Mouse (Mus musculus): ENCODE data around the gene Ctcf. TPM values are rescaled to one million over a fixed set of nuclear protein-coding genes. Genes with fewer than 3 reads are reported as not detected.

Gene Ctcf
- polyA plus RNA-seq, 1 experiment: 17.9 TPM

DNA sequence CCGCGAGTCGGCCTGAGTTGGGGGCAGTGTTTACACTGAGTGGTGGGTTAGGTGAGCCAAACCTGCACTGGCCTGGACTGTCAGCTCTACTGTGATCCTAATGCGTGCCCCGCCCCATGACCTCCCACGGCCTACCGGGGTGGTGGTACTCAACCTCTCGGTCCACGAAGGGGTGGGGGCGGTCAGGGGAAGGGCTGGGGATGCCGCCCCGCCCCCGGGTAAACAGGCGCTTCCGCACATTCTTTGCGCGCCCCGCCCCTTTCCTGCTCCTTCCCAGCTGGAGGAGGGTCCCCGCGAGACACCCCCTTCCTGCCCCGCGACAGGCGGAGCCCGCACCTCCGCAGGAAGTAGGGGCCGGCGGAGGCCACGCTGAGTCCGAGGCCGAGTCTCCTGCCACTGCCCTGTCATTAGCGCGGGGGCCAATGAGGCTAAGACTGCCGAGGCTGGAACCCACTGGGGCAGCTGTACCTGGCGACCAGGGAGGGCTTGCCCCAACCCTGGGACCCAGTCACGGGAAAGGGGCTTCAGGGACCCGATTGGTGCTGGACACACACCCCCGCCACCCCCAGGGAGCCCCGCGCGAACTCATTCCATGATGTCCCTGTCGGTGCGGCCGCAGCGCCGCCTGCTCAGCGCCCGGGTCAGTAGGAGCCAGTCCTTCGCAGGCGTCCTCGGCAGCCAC lies 22.4 kb upstream of the Ctcf start:
- H3K4me3 ChIP-seq (replicated peaks; ENCODE audit: extremely low read depth, low read depth, low read length): peak overlapping the region; percentile 71
- peak; percentile 77 for DNase-seq
- WGBS: 9% methylated on average over 50 of the region's 50 CpGs
- H3K4me1 ChIP-seq (ENCODE audit: control insufficient read depth, insufficient read depth, low read length): peaks cover 8% of the 10 kb centered on the region; the same call in 1 of the 2 replicates
- TF ChIP-seq POLR2A (IDR thresholded peaks at IDR 0.05; ENCODE audit: borderline replicate concordance, extremely low read depth, low read depth, low read length) (peak; percentile 67; the same call in 1 of the 2 replicates), CTCF (IDR thresholded peaks at IDR 0.05; ENCODE audit: insufficient read depth, low read length) (no peak)

DNA sequence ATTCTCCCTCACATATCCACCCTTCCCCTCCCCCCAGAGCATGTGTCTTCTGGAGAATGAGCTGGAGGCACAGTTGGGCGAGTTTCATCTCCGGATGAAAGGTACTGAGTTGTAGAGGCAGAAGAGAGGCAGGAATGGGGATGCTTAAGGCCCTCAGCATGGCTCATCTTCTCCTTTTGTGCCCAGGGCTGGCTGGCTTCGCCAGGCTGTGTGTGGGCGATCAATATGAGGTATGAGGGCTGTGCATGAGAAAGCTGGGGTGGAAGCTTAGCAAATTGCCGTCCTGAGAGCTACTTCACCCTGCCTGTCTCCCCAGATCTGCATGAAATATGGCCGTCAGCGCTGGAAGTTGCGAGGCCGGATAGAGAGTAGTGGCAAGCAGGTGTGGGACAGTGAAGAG lies 20.4 kb upstream of the Ctcf start:
- whole genome bisulfite sequencing: 91% methylated on average over 9 of the region's 9 CpGs
- peaks cover 2% of the 10 kb centered on the region; the same call in 1 of the 2 replicates for H3K4me1 ChIP-seq (ENCODE audit: control insufficient read depth, insufficient read depth, low read length)
- DNase-seq: no peak
- no peak overlapping the region for H3K4me3 ChIP-seq (replicated peaks; ENCODE audit: extremely low read depth, low read depth, low read length)
- TF ChIP-seq POLR2A (IDR thresholded peaks at IDR 0.05; ENCODE audit: borderline replicate concordance, extremely low read depth, low read depth, low read length): no peak
- no peak for TF ChIP-seq CTCF (IDR thresholded peaks at IDR 0.05; ENCODE audit: insufficient read depth, low read length)

DNA sequence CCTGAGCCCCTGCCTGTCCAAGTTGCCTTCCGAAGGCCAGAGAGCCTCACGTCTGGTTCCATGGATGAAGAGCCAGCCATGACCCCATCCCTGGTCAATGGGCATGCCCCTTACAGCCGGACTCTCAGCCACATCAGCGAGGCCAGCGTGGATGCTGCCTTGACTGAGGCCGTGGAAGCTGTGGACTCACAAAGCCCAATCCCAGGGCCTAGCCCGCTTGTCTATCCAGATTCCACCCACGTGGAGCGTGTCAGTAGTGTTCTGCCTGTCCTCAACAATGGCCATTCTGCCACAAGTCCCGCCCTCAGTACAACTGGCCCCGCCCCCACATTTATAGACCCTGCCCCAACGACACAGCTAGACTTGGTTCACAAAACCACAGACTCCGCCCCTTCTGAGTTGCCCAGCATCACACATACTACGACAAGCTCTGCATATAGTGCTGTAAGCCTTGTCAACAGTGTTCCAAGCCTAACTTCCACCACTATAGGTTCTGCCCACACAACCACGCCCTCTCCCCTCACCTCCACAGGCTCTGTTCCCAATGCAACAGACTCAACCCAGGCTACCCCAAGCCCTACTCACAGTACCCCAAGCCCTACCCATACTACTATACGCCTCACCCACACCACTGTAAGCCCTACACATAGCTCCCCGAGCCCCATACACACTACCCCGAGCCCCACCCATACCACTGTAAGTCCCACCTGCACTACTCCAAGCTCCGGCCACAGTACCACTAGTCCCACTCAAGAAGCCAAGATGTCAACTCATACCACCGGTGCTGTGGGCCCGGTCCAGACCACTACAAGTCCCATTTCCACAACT lies 18.7 kb upstream of the Ctcf start:
- H3K4me1 ChIP-seq (ENCODE audit: control insufficient read depth, insufficient read depth, low read length): peaks cover 6% of the 10 kb centered on the region; the same call in 1 of the 2 replicates
- TF ChIP-seq CTCF (IDR thresholded peaks at IDR 0.05; ENCODE audit: insufficient read depth, low read length) (no peak), POLR2A (IDR thresholded peaks at IDR 0.05; ENCODE audit: borderline replicate concordance, extremely low read depth, low read depth, low read length) (no peak)
- DNase-seq: no peak
- WGBS: 77% methylated on average over 21 of the region's 21 CpGs
- no peak overlapping the region for H3K4me3 ChIP-seq (replicated peaks; ENCODE audit: extremely low read depth, low read depth, low read length)

DNA sequence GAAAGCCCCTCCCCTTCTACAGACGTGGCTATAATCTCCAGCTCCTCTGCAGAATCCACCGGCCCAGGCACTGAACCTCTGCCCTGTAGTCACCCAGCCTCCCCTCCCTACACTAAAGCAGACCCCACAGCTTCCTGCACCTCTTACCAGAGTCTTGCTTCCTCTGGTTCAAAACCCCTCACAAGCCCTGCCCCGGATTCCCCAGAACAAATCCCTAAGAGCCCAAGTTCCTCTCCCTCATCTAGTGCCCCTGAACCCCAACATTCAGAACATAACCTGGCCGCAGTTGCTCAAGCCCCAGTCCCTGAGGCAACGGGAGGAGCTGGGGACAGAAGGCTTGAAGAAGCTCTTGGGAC lies 18.1 kb upstream of the Ctcf start:
- Histone ChIP-seq H3K4me1 (ENCODE audit: control insufficient read depth, insufficient read depth, low read length) (peaks cover 7% of the 10 kb centered on the region; the same call in 1 of the 2 replicates), H3K4me3 (replicated peaks; ENCODE audit: extremely low read depth, low read depth, low read length) (no peak overlapping the region)
- 93% methylated on average over 5 of the region's 5 CpGs for WGBS
- DNase-seq: no peak
- no peak for TF ChIP-seq POLR2A (IDR thresholded peaks at IDR 0.05; ENCODE audit: borderline replicate concordance, extremely low read depth, low read depth, low read length)
- TF ChIP-seq CTCF (IDR thresholded peaks at IDR 0.05; ENCODE audit: insufficient read depth, low read length): no peak

DNA sequence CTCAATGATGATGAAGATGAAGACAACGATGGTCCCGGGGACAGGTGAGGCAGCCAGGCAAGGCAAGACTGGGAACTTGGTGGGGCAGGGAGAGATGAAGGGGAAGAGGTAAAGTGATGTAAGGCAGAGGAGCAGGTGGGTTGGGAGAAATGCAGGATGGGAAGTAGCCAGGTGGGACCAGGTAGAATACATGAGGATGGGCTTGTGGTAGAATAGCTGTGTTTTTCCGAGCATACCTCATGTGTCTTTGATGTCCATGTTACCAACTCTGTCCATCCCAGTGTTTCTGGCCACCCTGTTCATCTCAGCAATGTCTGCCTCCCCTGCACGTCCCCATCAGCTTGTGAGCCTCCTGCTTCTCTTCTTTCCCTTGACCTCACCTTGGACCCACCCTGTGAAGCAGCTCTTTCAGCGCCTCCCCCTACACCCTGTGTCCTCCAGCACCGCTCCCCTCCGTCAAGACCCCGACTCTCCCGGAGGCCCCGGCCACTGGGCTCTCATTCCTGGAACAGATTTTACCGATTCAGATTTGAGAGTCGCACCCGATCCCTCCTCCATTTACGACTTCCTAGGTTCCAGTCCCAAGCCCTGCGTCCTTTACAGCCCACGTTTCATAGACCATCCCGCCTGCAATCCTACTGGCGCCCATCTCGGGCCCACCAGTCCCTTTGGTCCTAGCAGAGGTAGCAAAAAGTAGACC lies 17.3 kb upstream of the Ctcf start:
- TF ChIP-seq CTCF (IDR thresholded peaks at IDR 0.05; ENCODE audit: insufficient read depth, low read length): no peak
- H3K4me1 ChIP-seq (ENCODE audit: control insufficient read depth, insufficient read depth, low read length): peaks cover 7% of the 10 kb centered on the region; the same call in 1 of the 2 replicates
- no peak for DNase-seq
- 92% methylated on average over 19 of the region's 19 CpGs for WGBS
- no peak overlapping the region for H3K4me3 ChIP-seq (replicated peaks; ENCODE audit: extremely low read depth, low read depth, low read length)

DNA sequence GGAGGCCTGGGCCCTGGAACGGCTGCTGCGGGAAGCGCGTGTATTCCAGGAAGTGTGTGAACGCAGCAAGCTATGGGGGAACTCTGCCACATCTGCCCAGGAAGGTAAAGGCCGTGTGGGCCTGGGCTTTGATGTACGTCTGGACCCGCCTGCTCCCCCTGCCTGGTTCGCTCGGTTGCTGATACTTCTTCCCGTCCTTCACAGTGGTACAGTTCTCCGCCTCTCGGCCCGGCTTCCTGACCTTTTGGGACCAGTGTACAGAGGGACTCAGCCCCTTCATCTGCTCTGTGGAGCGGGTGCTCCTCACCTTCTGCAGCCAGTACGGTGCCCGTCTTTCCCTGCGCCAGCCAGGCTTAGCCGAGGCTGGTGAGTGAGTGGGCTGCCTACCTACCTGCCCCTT lies 16.2 kb upstream of the Ctcf start:
- WGBS: 76% methylated on average over 19 of the region's 19 CpGs
- no peak for DNase-seq
- Histone ChIP-seq H3K4me1 (ENCODE audit: control insufficient read depth, insufficient read depth, low read length) (peaks cover 7% of the 10 kb centered on the region; the same call in 1 of the 2 replicates), H3K4me3 (replicated peaks; ENCODE audit: extremely low read depth, low read depth, low read length) (no peak overlapping the region)
- TF ChIP-seq CTCF (IDR thresholded peaks at IDR 0.05; ENCODE audit: insufficient read depth, low read length) (no peak), POLR2A (IDR thresholded peaks at IDR 0.05; ENCODE audit: borderline replicate concordance, extremely low read depth, low read depth, low read length) (no peak)

DNA sequence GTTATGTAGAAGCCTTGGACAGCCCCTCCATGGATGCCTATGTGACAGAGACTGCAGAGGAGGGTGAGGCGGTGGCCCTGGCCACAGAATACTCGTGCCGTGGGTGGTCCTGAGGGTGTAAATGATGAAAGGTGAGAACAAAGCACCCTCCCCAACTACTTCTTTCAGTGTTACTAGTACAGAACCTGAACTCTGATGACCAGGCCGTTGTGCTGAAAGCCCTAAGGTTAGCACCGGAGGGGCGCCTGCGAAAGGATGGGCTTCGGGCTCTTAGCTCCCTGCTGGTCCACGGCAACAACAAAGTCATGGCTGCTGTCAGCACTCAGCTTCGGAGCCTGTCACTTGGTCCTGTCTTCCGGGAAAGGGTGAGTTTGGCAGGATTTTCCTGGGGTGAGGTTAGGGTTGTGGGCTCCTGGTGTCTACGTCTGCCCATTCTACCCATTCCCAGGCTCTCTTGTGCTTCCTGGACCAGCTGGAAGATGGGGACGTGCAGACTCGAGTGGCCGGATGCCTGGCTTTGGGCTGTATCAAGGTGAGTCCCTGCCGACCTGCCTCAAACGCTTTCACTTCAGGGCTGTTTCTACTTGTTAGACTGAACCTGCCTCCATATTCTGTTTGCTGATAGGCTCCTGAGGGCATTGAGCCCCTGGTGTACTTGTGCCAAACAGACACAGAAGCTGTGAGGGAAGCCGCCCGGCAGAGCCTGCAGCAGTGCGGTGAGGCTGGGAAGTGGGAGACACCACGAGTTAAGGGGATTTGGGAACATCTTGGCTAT lies 15.2 kb upstream of the Ctcf start:
- no peak for DNase-seq
- Histone ChIP-seq H3K4me1 (ENCODE audit: control insufficient read depth, insufficient read depth, low read length) (peaks cover 7% of the 10 kb centered on the region; the same call in 1 of the 2 replicates), H3K4me3 (replicated peaks; ENCODE audit: extremely low read depth, low read depth, low read length) (no peak overlapping the region)
- no peak for TF ChIP-seq CTCF (IDR thresholded peaks at IDR 0.05; ENCODE audit: insufficient read depth, low read length)
- TF ChIP-seq POLR2A (IDR thresholded peaks at IDR 0.05; ENCODE audit: borderline replicate concordance, extremely low read depth, low read depth, low read length): no peak
- WGBS: 86% methylated on average over 21 of the region's 21 CpGs

DNA sequence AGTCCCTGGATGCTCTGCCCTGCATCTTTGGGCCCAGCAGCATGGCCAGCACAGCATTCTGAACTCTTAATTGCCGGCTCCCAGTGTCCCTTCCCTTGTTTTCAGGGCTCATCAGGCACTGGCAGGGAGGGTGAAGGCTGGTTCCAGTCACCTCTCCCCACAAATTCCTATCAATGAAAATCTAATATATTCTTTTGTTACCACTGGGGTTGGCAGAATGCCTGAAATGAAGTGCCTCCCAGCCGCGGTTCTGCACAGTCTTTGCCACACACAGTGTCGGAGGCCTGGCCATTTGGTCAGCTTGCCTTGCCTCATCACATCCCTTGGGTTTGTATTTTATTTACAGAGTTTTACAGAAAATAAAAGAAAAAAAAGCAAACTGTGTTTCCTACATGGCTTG lies 14.5 kb upstream of the Ctcf start:
- no peak for DNase-seq

More for the DNA sequence above, 14.5 kb upstream of the Ctcf start:
- TF ChIP-seq POLR2A (IDR thresholded peaks at IDR 0.05; ENCODE audit: borderline replicate concordance, extremely low read depth, low read depth, low read length): no peak
- no peak for TF ChIP-seq CTCF (IDR thresholded peaks at IDR 0.05; ENCODE audit: insufficient read depth, low read length)
- Histone ChIP-seq H3K4me1 (ENCODE audit: control insufficient read depth, insufficient read depth, low read length) (peaks cover 7% of the 10 kb centered on the region; the same call in 1 of the 2 replicates), H3K4me3 (replicated peaks; ENCODE audit: extremely low read depth, low read depth, low read length) (no peak overlapping the region)
- 42% methylated on average over 4 of the region's 4 CpGs for WGBS
